Mouse (Mus musculus) cerebellum, adult 2 months (tissue): ENCODE measurements at regions not wholly inside any gene's neighbourhood (a gene's known extent, or its start where the extent isn't known, plus 50 kb on each side); places are given as distances from the start of the nearest gene placed in this dataset.

ENCODE experiments used
- CTCF ChIP-seq: fragments of 200-500 bp; IDR thresholded peaks from 2 replicates; pipeline ENCODE4 v1.5.1; 2011; ENCODE audit warnings: low read depth, mild to moderate bottlenecking, control low read depth, low read length, moderate library complexity, borderline replicate concordance; ENCODE audit not compliant: insufficient read depth
- POLR2A ChIP-seq: fragments of 200-500 bp; IDR thresholded peaks from 2 replicates; pipeline ENCODE4 v1.6.1; 2011; ENCODE audit warnings: low read length, control low read depth, borderline replicate concordance; ENCODE audit not compliant: insufficient read depth

- TF ChIP-seq CTCF = no peak
- no peak for TF ChIP-seq POLR2A
Measured at GRCm38 (mm10) chr2:52804106-52804825, 53.4 kb upstream of the Fmnl2 start.
